Mouse (Mus musculus): ENCODE measurements around the gene Tcea2. TPM values are rescaled to one million over a fixed set of nuclear protein-coding genes. Genes with fewer than 3 reads are reported as not detected.

The Tcea2 gene
- polyA plus RNA-seq, 1 experiment: 4.3 TPM

DNA sequence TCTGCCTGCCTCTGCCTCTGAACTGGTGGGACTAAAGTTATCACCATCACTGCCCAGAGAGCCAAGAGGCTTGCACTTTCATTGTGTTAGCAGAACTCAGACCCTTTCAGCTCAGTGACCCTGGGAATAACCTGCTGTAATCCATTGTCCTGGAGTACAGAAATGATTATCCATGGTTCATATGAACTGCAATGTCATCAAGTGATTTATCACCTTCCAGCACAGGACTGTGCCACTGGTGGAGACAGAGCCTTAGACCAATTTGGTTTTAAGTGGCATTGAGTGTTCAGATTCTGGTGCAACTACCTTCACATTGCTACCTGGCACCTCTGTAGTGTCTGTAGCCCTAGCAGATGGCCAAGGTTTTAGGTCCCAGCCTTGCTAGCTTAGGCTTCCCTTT, 27.0 kb upstream of the Tcea2 start:
- H3K4me3 ChIP-seq (ENCODE audit: low read depth, low read length): no peak overlapping the region
- H3K27me3 ChIP-seq (ENCODE audit: control insufficient read depth, insufficient read depth, low read length): peaks cover 12% of the 10 kb centered on the region; the same call in 1 of the 2 replicates
- peak overlapping the region; percentile 79 for H3K27ac ChIP-seq (ENCODE audit: insufficient read depth, low read depth, low read length)
- H3K4me1 ChIP-seq (ENCODE audit: control insufficient read depth, insufficient read depth, insufficient read length, low read length): peaks cover 13% of the 10 kb centered on the region; the same call in 1 of the 2 replicates
- TF ChIP-seq POLR2A (IDR thresholded peaks at IDR 0.05; ENCODE audit: low read depth, low read length): no peak
- H3K36me3 ChIP-seq (ENCODE audit: control insufficient read depth, insufficient read depth, low read length): peaks cover 58% of the 10 kb centered on the region

DNA sequence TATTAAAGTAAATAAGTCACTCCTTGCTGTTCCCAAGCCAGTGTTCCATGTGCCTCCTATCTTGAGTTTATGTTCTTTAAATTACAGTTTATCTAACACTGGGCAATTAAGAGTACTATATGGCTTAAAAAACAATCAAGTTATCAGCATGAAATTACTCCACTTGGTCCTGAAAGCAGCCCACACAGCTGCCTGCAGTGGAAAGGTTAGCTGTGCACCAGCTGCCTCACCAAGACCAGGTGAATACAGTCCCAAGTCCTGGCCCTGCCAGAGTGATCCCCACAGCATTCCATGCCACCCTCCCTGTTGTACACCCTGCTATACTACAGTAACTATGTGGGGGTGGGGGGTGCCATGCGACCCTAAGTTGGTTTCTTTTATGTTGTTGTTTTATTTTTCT, 26.6 kb upstream of the Tcea2 start:
- Histone ChIP-seq H3K4me1 (ENCODE audit: control insufficient read depth, insufficient read depth, insufficient read length, low read length) (peaks cover 13% of the 10 kb centered on the region; the same call in 1 of the 2 replicates), H3K27ac (ENCODE audit: insufficient read depth, low read depth, low read length) (peak overlapping the region; percentile 23; the same call in 1 of the 2 replicates), H3K36me3 (ENCODE audit: control insufficient read depth, insufficient read depth, low read length) (peaks cover 53% of the 10 kb centered on the region), H3K4me3 (ENCODE audit: low read depth, low read length) (no peak overlapping the region), H3K27me3 (ENCODE audit: control insufficient read depth, insufficient read depth, low read length) (peaks cover 12% of the 10 kb centered on the region; the same call in 1 of the 2 replicates)
- WGBS: 43% methylated on average over 1 of the region's 1 CpGs
- TF ChIP-seq CTCF (IDR thresholded peaks at IDR 0.05; ENCODE audit: extremely low read depth, insufficient read length, insufficient replicate concordance, low read depth, low read length) (no peak), POLR2A (IDR thresholded peaks at IDR 0.05; ENCODE audit: low read depth, low read length) (no peak)

DNA sequence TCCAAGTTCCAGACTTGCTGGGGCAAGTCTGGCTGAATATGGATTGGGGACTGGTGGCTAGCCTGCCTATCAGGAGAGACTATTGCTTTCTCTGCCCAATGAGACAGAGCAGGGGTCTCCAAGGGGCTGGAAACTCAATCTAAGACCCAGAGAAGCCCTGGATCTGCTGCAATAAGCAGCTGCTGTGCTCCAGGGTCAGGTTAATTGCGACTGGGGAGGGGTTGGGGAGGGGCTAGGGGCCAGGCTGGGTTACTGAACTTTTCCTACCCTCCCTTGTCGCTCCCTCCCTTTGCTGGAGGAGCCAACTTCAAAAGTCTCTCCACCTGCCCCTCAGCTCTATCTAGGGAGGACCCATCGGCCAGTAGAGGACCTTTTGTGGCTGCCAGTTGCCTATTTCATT, 23.4 kb upstream of the Tcea2 start, which contains the start of gene Gm29797:
Gene Gm29797, plus strand, starts transcription at position 301 of the 400 bp plus-strand sequence.
- Histone ChIP-seq H3K36me3 (ENCODE audit: control insufficient read depth, insufficient read depth, low read length) (peaks cover 28% of the 10 kb centered on the region), H3K27me3 (ENCODE audit: control insufficient read depth, insufficient read depth, low read length) (peaks cover 12% of the 10 kb centered on the region; the same call in 1 of the 2 replicates), H3K4me1 (ENCODE audit: control insufficient read depth, insufficient read depth, insufficient read length, low read length) (peaks cover 11% of the 10 kb centered on the region; the same call in 1 of the 2 replicates), H3K4me3 (ENCODE audit: low read depth, low read length) (no peak within 1 kb of the TSS), H3K27ac (ENCODE audit: insufficient read depth, low read depth, low read length) (no peak within 1 kb of the TSS)
- WGBS: 75% methylated on average over 3 of the region's 3 CpGs
- TF ChIP-seq CTCF (IDR thresholded peaks at IDR 0.05; ENCODE audit: extremely low read depth, insufficient read length, insufficient replicate concordance, low read depth, low read length) (no peak), POLR2A (IDR thresholded peaks at IDR 0.05; ENCODE audit: low read depth, low read length) (no peak)

DNA sequence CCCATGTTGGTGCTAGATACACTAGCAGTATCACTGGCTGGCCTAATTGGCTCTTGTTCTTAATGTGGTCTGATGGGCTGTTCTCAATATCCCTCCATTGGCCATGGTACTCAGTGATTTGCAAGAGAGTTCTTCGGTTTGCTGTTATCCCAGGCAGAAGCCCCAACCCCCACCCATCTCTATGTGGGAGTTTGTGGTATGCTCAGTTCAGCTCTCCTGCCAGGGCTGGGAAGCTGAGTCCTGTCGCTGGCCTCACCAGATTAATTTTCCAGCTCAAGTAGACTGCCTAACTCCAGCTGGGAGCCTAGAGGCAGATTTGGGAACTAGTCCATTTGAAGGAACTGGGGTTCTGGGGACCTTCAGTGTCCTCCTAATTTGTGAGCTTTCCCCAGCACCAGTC, 22.7 kb upstream of the Tcea2 start:
- peaks cover 7% of the 10 kb centered on the region; the same call in 1 of the 2 replicates for H3K4me1 ChIP-seq (ENCODE audit: control insufficient read depth, insufficient read depth, insufficient read length, low read length)
- TF ChIP-seq POLR2A (IDR thresholded peaks at IDR 0.05; ENCODE audit: low read depth, low read length): no peak
- no peak for TF ChIP-seq CTCF (IDR thresholded peaks at IDR 0.05; ENCODE audit: extremely low read depth, insufficient read length, insufficient replicate concordance, low read depth, low read length)
- no peak overlapping the region for H3K27ac ChIP-seq (ENCODE audit: insufficient read depth, low read depth, low read length)
- 83% methylated on average over 2 of the region's 2 CpGs for WGBS
- no peak overlapping the region for H3K4me3 ChIP-seq (ENCODE audit: low read depth, low read length)
- H3K27me3 ChIP-seq (ENCODE audit: control insufficient read depth, insufficient read depth, low read length): peaks cover 12% of the 10 kb centered on the region; the same call in 1 of the 2 replicates
- peaks cover 22% of the 10 kb centered on the region for H3K36me3 ChIP-seq (ENCODE audit: control insufficient read depth, insufficient read depth, low read length)

DNA sequence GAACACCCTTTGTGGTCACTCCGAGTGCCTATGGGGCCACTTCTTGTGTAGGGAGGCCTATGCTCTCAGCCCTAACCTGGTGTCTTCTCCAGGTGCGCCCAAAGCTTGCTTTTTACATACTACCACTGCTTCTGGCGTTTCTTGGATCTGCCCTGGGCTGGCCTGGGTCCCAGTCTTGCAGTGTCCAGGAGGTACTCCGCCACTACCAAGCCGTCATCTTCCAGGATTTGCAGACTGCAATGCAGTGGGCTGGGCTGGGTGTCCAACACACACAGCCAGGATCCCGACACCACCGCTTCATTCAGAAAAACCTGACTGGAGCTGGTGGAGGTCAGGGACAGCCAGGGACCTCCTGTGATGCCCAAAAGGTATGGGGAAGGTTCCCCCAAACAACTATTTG, 21.6 kb upstream of the Tcea2 start:
- Histone ChIP-seq H3K4me3 (ENCODE audit: low read depth, low read length) (no peak overlapping the region), H3K4me1 (ENCODE audit: control insufficient read depth, insufficient read depth, insufficient read length, low read length) (peaks cover 3% of the 10 kb centered on the region; the same call in 1 of the 2 replicates), H3K27me3 (ENCODE audit: control insufficient read depth, insufficient read depth, low read length) (peaks cover 16% of the 10 kb centered on the region), H3K27ac (ENCODE audit: insufficient read depth, low read depth, low read length) (no peak overlapping the region), H3K36me3 (ENCODE audit: control insufficient read depth, insufficient read depth, low read length) (peaks cover 20% of the 10 kb centered on the region)
- TF ChIP-seq CTCF (IDR thresholded peaks at IDR 0.05; ENCODE audit: extremely low read depth, insufficient read length, insufficient replicate concordance, low read depth, low read length) (no peak), POLR2A (IDR thresholded peaks at IDR 0.05; ENCODE audit: low read depth, low read length) (no peak)
- WGBS: 85% methylated on average over 7 of the region's 7 CpGs

DNA sequence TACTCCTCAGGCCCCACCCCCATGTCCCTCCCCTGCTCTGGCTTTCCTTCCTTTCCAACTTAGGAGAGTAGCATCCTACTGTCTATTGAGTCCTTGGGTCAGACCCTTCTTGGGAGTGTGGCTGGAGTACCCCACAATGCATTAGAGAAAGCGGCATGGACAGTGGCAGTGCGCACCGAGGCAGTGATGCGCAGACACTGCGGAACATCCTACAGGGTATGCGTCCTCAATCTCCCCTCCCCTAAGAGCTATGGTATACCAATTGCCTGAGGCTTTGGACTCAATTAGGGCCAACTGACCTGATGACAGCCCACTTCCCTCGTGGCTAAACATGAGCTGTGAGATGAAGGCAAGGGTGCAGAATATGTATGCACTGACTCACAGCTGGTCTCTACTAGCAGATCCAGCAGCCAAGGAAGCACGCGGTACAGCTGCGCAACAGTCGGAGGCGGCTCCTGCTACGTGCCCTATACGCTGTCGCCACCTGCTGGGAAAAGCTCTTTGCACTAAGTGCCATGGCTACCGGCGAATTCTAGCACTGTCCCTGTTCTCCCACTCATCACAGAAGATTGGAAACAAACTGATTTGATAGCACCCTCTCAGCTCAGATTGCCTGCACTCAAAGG, 21.1 kb upstream of the Tcea2 start:
- Histone ChIP-seq H3K4me3 (ENCODE audit: low read depth, low read length) (no peak overlapping the region), H3K27ac (ENCODE audit: insufficient read depth, low read depth, low read length) (no peak overlapping the region), H3K4me1 (ENCODE audit: control insufficient read depth, insufficient read depth, insufficient read length, low read length) (no peaks in the 10 kb centered on the region; the same call in 1 of the 2 replicates), H3K27me3 (ENCODE audit: control insufficient read depth, insufficient read depth, low read length) (peaks cover 20% of the 10 kb centered on the region), H3K36me3 (ENCODE audit: control insufficient read depth, insufficient read depth, low read length) (peaks cover 20% of the 10 kb centered on the region)
- TF ChIP-seq CTCF (IDR thresholded peaks at IDR 0.05; ENCODE audit: extremely low read depth, insufficient read length, insufficient replicate concordance, low read depth, low read length) (peak; percentile 65), POLR2A (IDR thresholded peaks at IDR 0.05; ENCODE audit: low read depth, low read length) (no peak)
- WGBS: 43% methylated on average over 17 of the region's 17 CpGs

DNA sequence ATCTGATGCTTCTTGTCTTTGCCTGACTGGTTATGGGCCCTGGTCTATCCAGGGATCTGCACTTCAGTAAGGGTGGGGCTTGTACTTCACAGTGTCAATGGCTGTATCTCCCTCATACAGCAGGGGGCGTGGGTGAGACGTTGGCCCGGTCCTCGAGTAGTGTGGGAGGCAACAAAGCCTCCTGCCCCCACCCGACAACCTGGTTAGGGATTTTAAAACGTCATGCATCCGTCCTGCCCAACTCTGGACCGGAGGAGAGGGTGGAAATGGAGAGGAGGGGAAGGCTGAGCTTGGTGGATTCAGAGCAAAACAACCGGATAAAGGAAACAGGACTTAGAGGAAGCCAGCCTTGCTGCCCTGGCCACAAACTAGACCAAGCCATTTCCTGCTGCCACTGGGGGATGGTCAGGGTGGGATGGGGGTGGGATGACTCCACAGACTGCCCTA, 20.5 kb upstream of the Tcea2 start:
- H3K4me1 ChIP-seq (ENCODE audit: control insufficient read depth, insufficient read depth, insufficient read length, low read length): no peaks in the 10 kb centered on the region
- peaks cover 20% of the 10 kb centered on the region for H3K27me3 ChIP-seq (ENCODE audit: control insufficient read depth, insufficient read depth, low read length)
- H3K36me3 ChIP-seq (ENCODE audit: control insufficient read depth, insufficient read depth, low read length): peaks cover 19% of the 10 kb centered on the region
- TF ChIP-seq CTCF (IDR thresholded peaks at IDR 0.05; ENCODE audit: extremely low read depth, insufficient read length, insufficient replicate concordance, low read depth, low read length): no peak; the same call in 1 of the 2 replicates
- TF ChIP-seq POLR2A (IDR thresholded peaks at IDR 0.05; ENCODE audit: low read depth, low read length): no peak
- no peak overlapping the region for H3K4me3 ChIP-seq (ENCODE audit: low read depth, low read length)
- 28% methylated on average over 9 of the region's 9 CpGs for WGBS
- no peak overlapping the region for H3K27ac ChIP-seq (ENCODE audit: insufficient read depth, low read depth, low read length)

Data from small intestine, adult 2 months (tissue).